Mouse (Mus musculus) CH12.LX (cell line): ENCODE results near the gene Tmem170. TPM values are rescaled to one million over a fixed set of nuclear protein-coding genes. Genes with fewer than 3 reads are reported as not detected.

Source experiments
- DNase-seq: peaks from one replicate; pipeline ENCODE4 v3.0.0-alpha.2; 2013; ENCODE audit errors: extremely low read depth
- H3K27ac ChIP-seq: 2 replicates; pipeline ENCODE4 v1.5.1; 2012; ENCODE audit warnings: low read depth, mild to moderate bottlenecking, control low read depth, moderate library complexity; ENCODE audit not compliant: insufficient read depth
- H3K27me3 ChIP-seq: replicated peaks from 2 replicates; pipeline ENCODE3; 2012; ENCODE audit warnings: inconsistent platforms
- H3K36me3 ChIP-seq, 2 experiments: replicated peaks in 1 of 2; 2 replicates each; pipeline versions ENCODE3 to v1.6.1; 2012; ENCODE audit warnings: inconsistent platforms in 1 of 2, low read length in 1 of 2, mild to moderate bottlenecking in 1 of 2, mixed read lengths in 1 of 2, moderate library complexity in 1 of 2; ENCODE audit not compliant: control insufficient read depth in 1 of 2, insufficient read depth in 1 of 2
- H3K4me1 ChIP-seq, 2 experiments: 2 replicates each; pipeline ENCODE4 v1.6.1; 2012; ENCODE audit warnings: inconsistent platforms in 1 of 2, moderate library complexity in 1 of 2; ENCODE audit not compliant: insufficient read depth in 2 of 2, control insufficient read depth in 1 of 2
- H3K4me2 ChIP-seq: 2 replicates; pipeline ENCODE4 v1.6.1; 2012; ENCODE audit warnings: low read depth, mild to moderate bottlenecking, control low read depth; ENCODE audit not compliant: poor library complexity, insufficient read depth, severe bottlenecking
- H3K4me3 ChIP-seq, 3 experiments: fragments of 150-350 bp in 1 of 3; sonication (generic) in 1 of 3; replicated peaks in 1 of 3; 2 replicates each; pipeline versions ENCODE3 to v1.5.1; 2011 to 2012; ENCODE audit warnings: low read depth in 2 of 3, low read length in 2 of 3, mild to moderate bottlenecking in 2 of 3, moderate library complexity in 2 of 3, control low read depth in 1 of 3, improper control_type of control experiment in 1 of 3, inconsistent platforms in 1 of 3, mixed read lengths in 1 of 3; ENCODE audit not compliant: poor library complexity in 1 of 3
- H3K79me2 ChIP-seq: replicated peaks from 2 replicates; pipeline ENCODE4 v1.6.1; 2012; ENCODE audit warnings: mild to moderate bottlenecking, moderate library complexity; ENCODE audit not compliant: control insufficient read depth, poor library complexity, insufficient read depth, severe bottlenecking; ENCODE audit errors: extremely low read depth
- H3K9ac ChIP-seq: 2 replicates; pipeline ENCODE4 v1.6.1; 2012; ENCODE audit warnings: low read depth, mild to moderate bottlenecking, control low read depth, moderate library complexity; ENCODE audit not compliant: insufficient read depth
- H3K9me3 ChIP-seq: replicated peaks from 2 replicates; pipeline ENCODE3; 2012; ENCODE audit warnings: low read length, inconsistent platforms, mixed read lengths
- CTCF ChIP-seq, 2 experiments: IDR thresholded peaks in 1 of 2; conservative IDR thresholded peaks in 1 of 2; 2 replicates each; pipeline ENCODE4 v1.5.1; 2011 to 2012; ENCODE audit warnings: low read depth in 2 of 2, low read length in 2 of 2, improper control_type of control experiment in 1 of 2, inconsistent platforms in 1 of 2, mild to moderate bottlenecking in 1 of 2, moderate library complexity in 1 of 2
- ETS1 ChIP-seq: conservative IDR thresholded peaks from 2 replicates; pipeline ENCODE4 v1.6.1; 2012; ENCODE audit warnings: low read depth, mild to moderate bottlenecking, inconsistent platforms, low read length, improper control_type of control experiment, moderate library complexity
- KAT2A ChIP-seq: IDR thresholded peaks from 2 replicates; pipeline ENCODE4 v1.6.1; 2012; ENCODE audit warnings: low read length, improper control_type of control experiment, inconsistent platforms; ENCODE audit not compliant: insufficient replicate concordance
- MXI1 ChIP-seq: IDR thresholded peaks from 2 replicates; pipeline ENCODE4 v1.6.1; 2011; ENCODE audit warnings: mild to moderate bottlenecking, low read depth, low read length, improper control_type of control experiment
- RCOR1 ChIP-seq: conservative IDR thresholded peaks from 2 replicates; pipeline ENCODE4 v1.6.1; 2012; ENCODE audit warnings: low read depth, mild to moderate bottlenecking, inconsistent platforms, low read length, improper control_type of control experiment
- SIN3A ChIP-seq: IDR thresholded peaks from 2 replicates; pipeline ENCODE4 v1.6.1; 2012; ENCODE audit warnings: low read length, improper control_type of control experiment, inconsistent platforms
- USF2 ChIP-seq: conservative IDR thresholded peaks from 2 replicates; pipeline ENCODE4 v1.6.1; 2011; ENCODE audit warnings: low read depth, low read length, improper control_type of control experiment
- ZMIZ1 ChIP-seq: IDR thresholded peaks from 2 replicates; pipeline ENCODE4 v1.6.1; 2012; ENCODE audit warnings: low read depth, mild to moderate bottlenecking, inconsistent platforms, low read length, improper control_type of control experiment
- dilution Hi-C: fragments of 300-500 bp; cut with MboI; formaldehyde crosslinking; loops from 2 replicates; pipeline ENCODE4 v1.14.3; 2020; ENCODE audit warnings: low sequenced_read_pairs; ENCODE audit not compliant: extremely low pct_unique_long_range_greater_than_20kb, extremely low pct_ligation_motif_present
- in situ Hi-C: fragments of 300-500 bp; cut with MboI; formaldehyde crosslinking; loops from 3 replicates; pipeline ENCODE4 v1.14.3; 2019; ENCODE audit warnings: low sequenced_read_pairs, low pct_ligation_motif_present, low pct_unique_long_range_greater_than_20kb, mixed read lengths
- polyA plus RNA-seq: library from polyadenylated mRNA; unstranded; fragments of >175 nt; gene quantifications from 2 replicates; pipeline ENCODE4 v1.2.1, GENCODE M21; 2012; ENCODE audit warnings: low read depth; ENCODE audit not compliant: insufficient read length
- total RNA-seq, 2 experiments: library from RNA; depleted of rRNA; stranded (reverse); fragments of 300-350 nt in 1 of 2; fragments of >200 nt in 1 of 2; gene quantifications; 2 replicates each; pipeline ENCODE4 v1.2.3; 2012 to 2014

The Tmem170 gene
- total and polyA plus RNA-seq, 3 experiments, result 1.6 to 2.5 (median 2.4) TPM

- no peak for TF ChIP-seq CTCF (conservative IDR thresholded peaks at IDR 0.05 in 1 of 2, IDR thresholded peaks at IDR 0.05 in 1 of 2; ENCODE audit: low read depth in 2 of 2, low read length in 2 of 2)
- no peak for TF ChIP-seq USF2
- TF ChIP-seq ZMIZ1, result no peak
- no peak for TF ChIP-seq KAT2A
- TF ChIP-seq ETS1, result no peak
- Histone ChIP-seq H3K36me3 (peaks cover 0 to 6% of the 10 kb centered on the region in 2 experiments), H3K9me3 (no peaks in the 10 kb centered on the region), H3K27ac (no peak overlapping the region), H3K4me3 (peak overlapping the region; percentile 73 to 92 (median 77)), H3K27me3 (no peaks in the 10 kb centered on the region), H3K9ac (peak overlapping the region; percentile 57), H3K4me2 (peak overlapping the region; percentile 77), H3K4me1 (peaks cover 4 to 9% of the 10 kb centered on the region in 2 experiments; a peak in 3 of 4 replicates), H3K79me2 (no peaks in the 10 kb centered on the region)
- in situ Hi-C loops, result loop anchor here (10.0 kb wide), 1 partner anchor 119 kb away; the partner anchor contains the start of gene Adat1
- dilution Hi-C loops, result no loop called here
- DNase-seq, result no peak
Observed at GRCm38 (mm10) chr8:111875758-111876157, 792 bp downstream of the Tmem170 start.

DNA sequence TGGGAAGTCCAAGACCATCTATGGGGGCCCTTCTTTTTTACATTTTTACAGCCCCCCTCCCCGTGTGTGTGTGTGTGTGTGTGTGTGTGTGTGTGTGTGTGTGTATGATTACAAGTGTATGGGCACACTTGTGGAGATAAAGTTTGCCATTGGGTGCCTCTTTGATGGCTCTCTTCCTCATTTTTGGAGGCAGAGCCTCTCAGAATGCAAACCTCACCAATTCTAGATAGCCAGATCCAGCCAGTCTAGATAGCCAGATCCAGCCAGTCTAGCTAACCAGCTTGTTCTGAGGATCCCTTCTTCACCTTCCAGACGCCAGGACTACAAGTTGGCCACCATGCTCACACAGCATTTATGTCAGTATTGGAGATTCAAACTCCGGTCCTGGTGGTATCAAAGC, 5.3 kb downstream of the Tmem170 start:
- in situ Hi-C loops, result loop anchor here (10.0 kb wide), 1 partner anchor 124 kb away; the partner anchor contains the start of gene Adat1
- H3K79me2 ChIP-seq, result no peaks in the 10 kb centered on the region

GRCm38 (mm10) chr8:111870379-111870778, 6.2 kb downstream of the Tmem170 start:
- peaks cover 0 to 21% of the 10 kb centered on the region in 2 experiments for H3K36me3 ChIP-seq
- no peak overlapping the region for H3K9ac ChIP-seq
- dilution Hi-C loops (no loop called here), in situ Hi-C loops (loop anchor here (10.0 kb wide), 1 partner anchor 124 kb away; the partner anchor contains the start of gene Adat1)
- H3K79me2 ChIP-seq, result no peaks in the 10 kb centered on the region
- TF ChIP-seq RCOR1, result no peak
- TF ChIP-seq SIN3A, result no peak
- no peak for DNase-seq
- peaks cover 4 to 6% of the 10 kb centered on the region in 2 experiments; a peak in 3 of 4 replicates for H3K4me1 ChIP-seq
- H3K27ac ChIP-seq, result no peak overlapping the region
- H3K27me3 ChIP-seq, result no peaks in the 10 kb centered on the region
- no peak overlapping the region for H3K4me2 ChIP-seq
- H3K4me3 ChIP-seq, result no peak overlapping the region
- H3K9me3 ChIP-seq, result no peaks in the 10 kb centered on the region

More for the DNA sequence above, 5.3 kb downstream of the Tmem170 start:
- H3K36me3 ChIP-seq, result peaks cover 0 to 14% of the 10 kb centered on the region in 2 experiments
- no peaks in the 10 kb centered on the region for H3K27me3 ChIP-seq
- dilution Hi-C loops, result no loop called here
- H3K4me1 ChIP-seq, result peaks cover 4 to 11% of the 10 kb centered on the region in 2 experiments; a peak in 3 of 4 replicates
- no peak for TF ChIP-seq KAT2A
- TF ChIP-seq MXI1, result no peak
- no peaks in the 10 kb centered on the region for H3K9me3 ChIP-seq
- no peak for DNase-seq
- no peak overlapping the region for H3K4me2 ChIP-seq
- no peak overlapping the region for H3K27ac ChIP-seq
- H3K9ac ChIP-seq, result no peak overlapping the region
- H3K4me3 ChIP-seq, result no peak overlapping the region
